Mouse (Mus musculus) megakaryocyte-erythroid progenitor cell, adult 5-6 weeks (primary cell): Measurements from ENCODE around the gene Cdh19. TPM values are rescaled to one million over a fixed set of nuclear protein-coding genes. Genes with fewer than 3 reads are reported as not detected.

Experiments used
- ATAC-seq: replicated peaks from 2 replicates; pipeline ENCODE4 v1.8.0; 2016; ENCODE audit warnings: mild to moderate bottlenecking, inconsistent platforms; ENCODE audit not compliant: severe bottlenecking, poor library complexity, low FRiP score, low TSS enrichment
- total RNA-seq, 2 experiments: library from RNA; stranded (forward) in 1 of 2; stranded (reverse) in 1 of 2; fragments of 200-1000, 215-1000 nt in 1 of 2; fragments of >200 nt in 1 of 2; fragmentation: Nextera tagmentation in 1 of 2; gene quantifications; 2 replicates each; pipeline ENCODE4 v1.2.3; 2014 to 2017

Cdh19 gene
- total RNA-seq (2014; fragmentation: Nextera tagmentation) (not detected in 2 replicates), total RNA-seq (2017) (not detected in 2 replicates)

- ATAC-seq = no peak
Observed at GRCm38 (mm10) chr1:110977484-110977883, at the start of gene Cdh19. Cdh19 (minus strand) TSS chr1:110977584.

GRCm38 (mm10) chr1:111020434-111021060, 43.2 kb upstream of the Cdh19 start:
- no peak for ATAC-seq

DNA sequence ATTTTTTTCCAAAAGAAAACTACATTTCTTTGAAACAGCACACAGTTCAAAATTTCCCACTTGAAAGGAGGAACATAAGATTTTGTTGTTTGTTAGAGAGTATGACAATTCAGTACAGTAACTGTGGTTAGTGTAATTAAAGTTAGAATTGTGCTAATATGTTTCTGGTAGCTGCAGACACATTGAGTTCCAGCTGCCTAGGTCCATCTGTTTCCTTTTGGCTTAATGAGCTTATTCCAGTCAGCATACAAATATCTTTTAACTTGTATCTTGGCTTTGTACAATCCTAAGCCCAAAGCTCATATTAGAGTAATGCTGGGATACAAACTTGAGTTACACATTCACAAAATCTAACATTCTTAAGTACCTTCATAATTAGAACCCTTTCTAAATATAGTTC, 40.3 kb upstream of the Cdh19 start:
- no peak for ATAC-seq

GRCm38 (mm10) chr1:110989824-110990223, 12.4 kb upstream of the Cdh19 start:
- ATAC-seq = no peak

DNA sequence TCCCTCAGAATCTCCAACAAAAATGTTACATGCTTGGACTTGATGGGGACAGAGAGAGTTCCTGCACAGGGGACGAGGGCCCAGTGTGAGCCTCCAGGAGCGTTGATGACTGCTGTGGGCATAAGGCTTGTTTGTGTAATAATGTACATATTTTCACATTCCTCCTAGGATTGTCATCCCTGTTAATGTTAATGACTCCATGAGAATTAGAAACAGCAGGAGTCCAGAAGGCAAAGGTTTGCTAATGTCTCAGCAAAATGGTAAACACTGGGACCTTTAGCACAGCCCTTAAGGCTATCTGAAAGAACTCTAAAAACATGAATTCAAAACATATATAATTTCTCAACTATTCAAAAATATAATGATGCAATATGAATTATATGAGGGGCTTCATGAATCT, 8.2 kb downstream of the Cdh19 start:
- no peak for ATAC-seq

DNA sequence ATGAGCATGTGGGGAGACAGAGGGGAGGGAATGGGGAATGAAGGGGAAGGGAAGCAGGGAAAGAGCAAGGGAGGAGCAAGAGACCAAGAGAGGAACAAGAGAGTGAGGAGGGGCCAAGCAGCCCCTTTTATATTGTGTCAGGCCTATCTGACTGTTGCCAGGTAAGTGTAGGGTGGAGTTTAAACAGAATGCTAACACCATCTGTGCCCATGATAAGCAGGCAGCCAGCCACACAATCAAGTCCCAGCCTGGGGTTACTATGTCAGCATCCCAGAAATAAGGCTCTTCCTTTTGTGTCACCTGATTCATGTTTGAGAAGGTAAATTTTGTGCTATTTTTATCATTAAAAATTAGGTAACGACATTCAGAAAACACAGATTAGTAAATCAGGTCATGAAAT, 67.6 kb downstream of the Cdh19 start:
- ATAC-seq = no peak

DNA sequence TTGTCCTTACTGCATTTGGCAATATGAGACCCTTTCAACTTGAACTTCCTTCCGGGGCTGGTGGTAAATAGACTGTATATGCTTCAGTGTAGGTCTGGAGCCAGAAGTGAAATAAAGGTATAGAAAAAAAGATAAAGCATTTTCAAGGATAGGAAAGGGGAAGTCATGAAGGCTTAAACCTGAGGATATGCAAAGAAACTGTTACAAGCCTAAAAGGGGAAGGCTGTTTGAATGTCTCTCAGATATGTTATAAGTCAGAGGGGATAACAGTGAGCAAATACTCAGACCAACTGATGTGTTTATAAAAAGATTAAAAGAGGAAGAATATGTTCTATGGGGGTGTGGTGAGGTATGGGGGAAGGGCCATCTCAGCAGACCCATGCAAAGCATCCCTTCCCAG, 68.2 kb downstream of the Cdh19 start:
- no peak for ATAC-seq

DNA sequence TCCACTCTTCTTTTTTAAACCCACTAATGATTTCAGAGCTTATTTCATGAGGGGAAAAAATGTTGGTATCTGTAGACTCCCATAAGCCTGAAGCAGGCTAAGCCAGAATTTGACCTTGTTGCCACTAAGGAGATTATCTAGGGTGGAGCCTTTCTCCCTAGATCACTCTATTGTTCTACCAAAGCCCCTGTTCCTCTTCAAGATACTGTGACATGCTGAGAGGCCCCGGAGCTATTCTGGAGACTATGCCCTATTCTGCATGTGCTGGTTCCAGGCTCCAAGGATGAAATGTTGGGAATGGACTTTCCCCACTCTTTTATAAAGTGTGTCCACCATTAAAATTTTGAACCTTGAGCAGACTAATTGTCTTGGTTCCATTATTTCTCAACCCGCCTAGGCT, 73.1 kb downstream of the Cdh19 start:
- ATAC-seq = no peak
